Mouse (Mus musculus) neural tube, embryonic 11.5 days (tissue): ENCODE measurements at regions not wholly inside any gene's neighbourhood (a gene's known extent, or its start where the extent isn't known, plus 50 kb on each side); places are given as distances from the start of the nearest gene placed in this dataset.

Experiments
- ATAC-seq: fragments of 200-750 bp; cut with Nextera tagmentation; 2 replicates; pipeline ENCODE4 v1.8.0; 2017; ENCODE audit warnings: moderate number of reproducible peaks, mild to moderate bottlenecking, moderate TSS enrichment, moderate library complexity; ENCODE audit not compliant: insufficient read depth, low FRiP score, low TSS enrichment
- DNase-seq: peaks from one replicate; pipeline ENCODE4 v3.0.0-alpha.2; 2015; ENCODE audit warnings: low spot score
- H3K27ac ChIP-seq: fragments of 300-500 bp; sonication (generic); 2 replicates; pipeline ENCODE4 v1.5.1; 2014; ENCODE audit warnings: low read depth, mild to moderate bottlenecking, low read length
- H3K27me3 ChIP-seq: fragments of 300-500 bp; sonication (generic); 2 replicates; pipeline ENCODE4 v1.6.1; 2014; ENCODE audit warnings: mild to moderate bottlenecking, low read length, mixed read lengths; ENCODE audit not compliant: control insufficient read depth, insufficient read depth
- H3K36me3 ChIP-seq: fragments of 300-500 bp; sonication (generic); 2 replicates; pipeline ENCODE4 v1.6.1; 2014; ENCODE audit warnings: mild to moderate bottlenecking, low read length, moderate library complexity, mixed read lengths; ENCODE audit not compliant: control insufficient read depth, insufficient read depth
- H3K4me1 ChIP-seq: fragments of 300-500 bp; sonication (generic); 2 replicates; pipeline ENCODE4 v1.6.1; 2014; ENCODE audit warnings: low read length, mixed read lengths; ENCODE audit not compliant: control insufficient read depth, insufficient read depth
- H3K4me2 ChIP-seq: fragments of 300-500 bp; sonication (generic); 2 replicates; pipeline ENCODE4 v1.6.1; 2014; ENCODE audit warnings: low read depth, mild to moderate bottlenecking, moderate library complexity
- H3K4me3 ChIP-seq: fragments of 300-500 bp; sonication (generic); 2 replicates; pipeline ENCODE4 v1.5.1; 2014; ENCODE audit warnings: low read depth, low read length
- H3K9ac ChIP-seq: fragments of 300-500 bp; sonication (generic); 2 replicates; pipeline ENCODE4 v1.6.1; 2014; ENCODE audit warnings: mild to moderate bottlenecking, low read length
- H3K9me3 ChIP-seq: fragments of 300-500 bp; sonication (generic); 2 replicates; pipeline ENCODE4 v1.6.1; 2016; ENCODE audit warnings: low read length; ENCODE audit not compliant: control insufficient read depth
- WGBS: fragments of 180-500 bp; shearing (Covaris S2); extraction: QIAGEN DNeasy Blood & Tissue Kit; methylation state at CpG from one replicate; pipeline ENCODE4 v1.1.7; 2014; 5-methylcytosine and 5-hydroxymethylcytosine counted together

DNA sequence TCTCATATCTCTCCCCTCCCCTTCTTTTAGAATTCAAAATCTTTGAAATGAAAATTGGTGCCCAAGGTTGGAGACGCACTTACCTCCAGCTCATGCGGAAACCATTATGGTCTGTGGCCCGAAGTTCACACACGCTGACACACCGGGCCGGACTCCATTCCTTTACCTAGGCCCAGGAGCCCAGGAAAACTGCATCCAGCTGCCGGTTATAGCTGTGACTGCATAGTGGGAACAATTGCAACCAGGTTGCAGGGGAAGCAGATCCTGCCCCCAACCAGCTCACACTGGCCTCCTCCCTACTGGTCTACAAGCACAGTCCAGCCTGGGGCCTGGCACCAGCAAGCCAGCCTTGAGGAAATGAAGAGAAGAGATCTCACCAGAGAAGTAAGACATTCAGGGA, 69.9 kb upstream of the Gm26897 start:
- Histone ChIP-seq H3K4me2 (no peak overlapping the region), H3K36me3 (no peaks in the 10 kb centered on the region), H3K27me3 (no peaks in the 10 kb centered on the region), H3K4me1 (peaks cover 8% of the 10 kb centered on the region), H3K9me3 (no peaks in the 10 kb centered on the region), H3K4me3 (no peak overlapping the region), H3K9ac (no peak overlapping the region), H3K27ac (no peak overlapping the region)
- WGBS = 80% methylated on average over 7 of the region's 7 CpGs
- no peak for DNase-seq
- no peak for ATAC-seq

DNA sequence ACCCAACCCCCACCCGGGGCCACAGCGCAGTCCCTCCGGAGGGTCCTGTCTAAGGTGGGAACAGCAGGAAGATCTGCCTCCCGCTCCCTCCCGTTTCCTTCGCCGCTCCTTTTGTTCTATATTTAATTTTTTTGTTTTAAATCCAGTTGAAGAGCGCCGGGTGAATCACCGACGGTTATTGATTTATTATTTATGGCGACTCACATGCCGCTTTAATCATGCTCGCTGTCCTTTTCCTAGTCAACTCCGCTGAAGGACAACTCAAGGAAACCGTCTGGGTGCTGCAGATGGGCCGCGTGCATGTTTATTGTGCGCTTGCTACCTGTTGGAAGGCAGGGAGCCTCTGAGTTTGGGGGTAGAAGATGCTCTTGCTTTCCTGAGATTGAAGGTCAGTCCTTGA, 68.3 kb upstream of the Gm26897 start:
- H3K4me1 ChIP-seq = 0 out of 2 replicates have a peak, but pooled peaks cover 2% of the 10 kb centered on the region
- ATAC-seq (no peak), DNase-seq (no peak)
- WGBS = 67% methylated on average over 19 of the region's 19 CpGs
- H3K4me2 ChIP-seq = no peak overlapping the region
- H3K4me3 ChIP-seq = no peak overlapping the region
- no peaks in the 10 kb centered on the region for H3K36me3 ChIP-seq
- H3K27ac ChIP-seq = no peak overlapping the region
- no peak overlapping the region for H3K9ac ChIP-seq
- H3K9me3 ChIP-seq = no peaks in the 10 kb centered on the region
- H3K27me3 ChIP-seq = no peaks in the 10 kb centered on the region

DNA sequence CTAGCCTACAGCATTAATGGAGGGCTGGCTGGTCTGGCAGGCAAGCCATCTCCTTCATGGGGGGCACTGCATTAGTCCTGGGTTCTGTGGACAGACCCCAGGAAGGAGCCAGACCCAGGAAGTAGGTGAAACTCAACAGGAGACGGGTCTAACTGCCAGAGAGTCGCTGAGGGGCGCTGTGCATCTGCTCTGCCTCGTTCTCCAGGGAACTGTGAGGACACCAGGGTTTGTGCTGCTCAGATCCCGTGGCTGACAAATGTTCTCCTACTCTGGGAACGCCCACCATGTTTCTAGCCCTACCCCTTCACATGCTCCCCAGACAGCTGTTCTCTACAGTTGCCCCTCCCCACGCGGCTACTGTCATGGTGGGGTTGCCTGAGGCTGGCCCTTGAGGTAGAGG, 67.7 kb upstream of the Gm26897 start:
- H3K4me2 ChIP-seq = no peak overlapping the region

DNA sequence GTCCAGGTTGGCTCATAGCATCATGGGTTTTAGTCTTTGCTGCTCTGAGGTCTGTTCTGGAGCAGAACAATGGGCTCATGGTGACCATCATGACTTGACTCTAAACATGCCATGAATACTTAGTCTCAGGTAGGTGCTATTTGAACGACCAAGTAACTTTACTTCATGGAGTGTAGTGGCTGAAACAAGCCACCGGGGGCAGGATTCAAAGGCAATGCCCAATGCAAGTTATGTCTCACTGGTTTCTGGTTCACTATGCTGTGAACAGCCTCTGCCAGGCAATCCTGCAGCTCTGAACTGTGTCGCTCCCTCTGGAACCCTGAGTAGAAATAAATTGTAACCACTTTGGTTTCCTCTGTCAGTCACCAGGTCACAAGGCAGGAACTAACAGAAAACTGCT, 65.8 kb upstream of the Gm26897 start:
- Histone ChIP-seq H3K27me3 (no peaks in the 10 kb centered on the region), H3K9me3 (no peaks in the 10 kb centered on the region), H3K4me2 (no peak overlapping the region), H3K27ac (no peak overlapping the region), H3K9ac (no peak overlapping the region), H3K4me1 (no peaks in the 10 kb centered on the region), H3K36me3 (no peaks in the 10 kb centered on the region), H3K4me3 (no peak overlapping the region)
- WGBS = 72% methylated on average over 3 of the region's 3 CpGs
- ATAC-seq (no peak), DNase-seq (no peak)

More for the DNA sequence above, 67.7 kb upstream of the Gm26897 start:
- Histone ChIP-seq H3K4me1 (no peaks in the 10 kb centered on the region), H3K27me3 (no peaks in the 10 kb centered on the region), H3K9ac (no peak overlapping the region), H3K36me3 (no peaks in the 10 kb centered on the region), H3K27ac (no peak overlapping the region), H3K9me3 (no peaks in the 10 kb centered on the region), H3K4me3 (no peak overlapping the region)
- WGBS = 71% methylated on average over 8 of the region's 8 CpGs
- no peak for ATAC-seq
- DNase-seq = no peak

DNA sequence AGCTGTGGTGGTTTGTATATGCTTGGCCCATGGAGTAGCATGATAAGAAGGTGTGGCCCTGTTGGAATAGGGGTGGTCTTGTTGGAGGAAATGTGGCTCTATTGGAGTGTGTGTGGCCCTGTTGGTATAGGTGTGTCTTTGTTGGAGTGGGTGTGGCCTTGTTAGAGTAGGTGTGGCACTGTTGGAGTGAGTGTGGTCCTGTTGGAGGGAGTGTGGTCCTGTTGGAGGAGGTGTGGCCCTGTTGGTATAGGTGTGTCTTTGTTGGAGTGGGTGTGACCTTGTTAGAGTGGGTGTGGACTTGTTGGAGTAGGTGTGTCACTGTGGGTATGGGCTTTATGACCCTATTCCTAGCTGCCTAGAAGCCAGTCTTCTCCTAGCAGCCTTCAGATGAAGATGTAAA, 64.6 kb upstream of the Gm26897 start:
- no peak for DNase-seq
- no peak overlapping the region for H3K9ac ChIP-seq
- no peaks in the 10 kb centered on the region for H3K9me3 ChIP-seq
- no peaks in the 10 kb centered on the region for H3K4me1 ChIP-seq
- H3K4me3 ChIP-seq = no peak overlapping the region
- H3K27ac ChIP-seq = no peak overlapping the region
- no peak for ATAC-seq
- H3K27me3 ChIP-seq = no peaks in the 10 kb centered on the region
- H3K36me3 ChIP-seq = no peaks in the 10 kb centered on the region
- no peak overlapping the region for H3K4me2 ChIP-seq

DNA sequence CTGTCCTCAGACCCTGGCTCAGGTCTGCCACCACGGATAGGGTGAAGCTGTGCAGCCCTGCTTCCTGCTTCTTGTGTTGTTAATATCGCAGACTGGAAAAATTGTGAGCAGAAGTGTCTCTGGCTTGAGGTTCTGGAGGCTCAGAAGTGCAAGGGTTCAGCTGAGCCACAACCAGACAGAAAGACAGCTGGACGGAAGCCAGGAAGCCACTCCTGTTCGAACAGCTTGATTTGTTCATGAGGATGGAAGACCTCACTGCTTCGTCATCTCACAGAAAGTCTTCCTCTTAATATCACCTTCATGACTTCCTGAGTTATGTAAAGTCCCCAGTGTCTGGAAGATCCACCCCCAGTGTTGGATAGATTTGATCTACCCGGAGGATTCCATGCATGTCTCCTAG, 62.0 kb upstream of the Gm26897 start:
- no peak overlapping the region for H3K4me3 ChIP-seq
- no peak for ATAC-seq
- no peaks in the 10 kb centered on the region for H3K36me3 ChIP-seq
- no peaks in the 10 kb centered on the region for H3K9me3 ChIP-seq
- H3K4me2 ChIP-seq = no peak overlapping the region
- no peak overlapping the region for H3K9ac ChIP-seq
- peaks cover 4% of the 10 kb centered on the region; the same call in 1 of the 2 replicates for H3K4me1 ChIP-seq
- DNase-seq = no peak
- WGBS = 90% methylated on average over 6 of the region's 6 CpGs
- H3K27ac ChIP-seq = no peak overlapping the region
- H3K27me3 ChIP-seq = no peaks in the 10 kb centered on the region

DNA sequence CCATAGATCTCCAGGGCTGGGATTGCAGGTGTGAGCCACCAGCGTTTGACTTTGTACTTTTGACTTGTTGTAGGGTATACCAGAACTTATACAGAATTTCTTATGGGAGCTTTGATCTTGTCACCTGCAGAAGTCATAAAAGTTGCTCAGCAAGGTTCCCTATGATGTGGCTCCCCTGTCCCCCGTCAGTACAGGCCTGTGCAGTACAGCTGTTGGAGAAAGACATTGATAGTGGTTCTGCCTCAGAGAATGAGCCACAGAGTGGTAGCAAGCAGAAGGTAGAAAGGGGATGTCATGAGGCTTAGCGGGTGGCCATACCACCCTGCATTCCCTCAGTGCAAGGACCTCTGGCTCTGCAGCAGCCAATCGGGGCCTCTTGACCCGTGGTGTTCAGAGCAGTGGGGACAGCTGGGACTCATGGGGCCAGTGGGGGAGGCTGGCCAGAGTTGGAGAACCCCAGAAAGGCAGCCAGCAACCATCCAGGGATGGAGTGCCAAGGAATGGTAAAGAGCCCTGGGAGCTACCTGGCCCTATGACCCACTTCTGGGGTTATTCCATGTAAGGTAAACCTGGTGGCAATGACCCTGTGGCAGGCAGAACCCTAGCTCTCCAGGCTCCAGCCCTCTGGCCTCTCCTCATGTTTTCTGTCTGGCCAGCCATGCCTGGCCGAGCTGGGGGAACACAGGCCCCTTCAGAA, 58.6 kb upstream of the Gm26897 start:
- H3K9ac ChIP-seq = 0 out of 2 replicates have a peak overlapping the region, but pooled peaks have one; percentile 6
- H3K9me3 ChIP-seq = no peaks in the 10 kb centered on the region
- 0 out of 2 replicates have a peak overlapping the region, but pooled peaks have one; percentile 5 for H3K27ac ChIP-seq
- H3K36me3 ChIP-seq = no peaks in the 10 kb centered on the region
- 43% methylated on average over 6 of the region's 6 CpGs for WGBS
- H3K4me3 ChIP-seq = no peak overlapping the region
- no peak for ATAC-seq
- peaks cover 23% of the 10 kb centered on the region for H3K4me1 ChIP-seq
- no peak for DNase-seq
- H3K4me2 ChIP-seq = no peak overlapping the region
- H3K27me3 ChIP-seq = no peaks in the 10 kb centered on the region

DNA sequence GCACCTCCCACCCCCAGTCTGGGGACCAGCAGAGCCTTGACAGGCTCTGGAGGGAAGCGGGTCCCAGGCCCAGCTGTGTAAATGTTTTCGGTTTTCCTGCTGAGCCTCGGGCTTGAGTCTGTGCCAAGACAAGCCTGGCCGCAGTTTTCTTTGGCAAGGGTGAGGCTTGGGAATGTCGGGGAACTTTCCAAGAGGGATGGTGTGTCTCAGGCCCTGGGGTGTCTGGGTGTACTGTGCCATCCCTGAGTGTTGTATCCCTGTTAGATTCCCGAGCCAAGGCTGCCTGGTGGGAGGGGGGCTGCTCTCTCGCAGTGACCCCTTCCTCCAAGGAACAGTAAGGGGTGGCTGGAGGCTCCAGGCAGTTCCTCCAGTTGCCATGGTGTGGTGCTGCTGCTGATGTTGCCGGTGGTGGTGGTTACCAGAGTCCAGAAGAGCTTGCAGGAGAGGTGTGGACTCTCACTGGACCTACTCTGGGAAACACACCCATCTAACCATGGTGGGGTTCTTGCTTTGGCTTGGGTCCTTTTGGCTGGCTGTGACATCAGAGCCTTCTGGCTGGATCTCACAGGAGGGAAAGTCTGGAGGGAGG, 58.0 kb upstream of the Gm26897 start:
- peak; percentile 64 for DNase-seq
- peaks cover 23% of the 10 kb centered on the region for H3K4me1 ChIP-seq
- H3K4me3 ChIP-seq = no peak overlapping the region
- WGBS = 8% methylated on average over 8 of the region's 8 CpGs
- 0 out of 2 replicates have a peak overlapping the region, but pooled peaks have one; percentile 6 for H3K9ac ChIP-seq
- no peak overlapping the region for H3K4me2 ChIP-seq
- H3K9me3 ChIP-seq = no peaks in the 10 kb centered on the region
- no peaks in the 10 kb centered on the region for H3K36me3 ChIP-seq
- 0 out of 2 replicates have a peak overlapping the region, but pooled peaks have one; percentile 5 for H3K27ac ChIP-seq
- ATAC-seq = no peak
- H3K27me3 ChIP-seq = no peaks in the 10 kb centered on the region

DNA sequence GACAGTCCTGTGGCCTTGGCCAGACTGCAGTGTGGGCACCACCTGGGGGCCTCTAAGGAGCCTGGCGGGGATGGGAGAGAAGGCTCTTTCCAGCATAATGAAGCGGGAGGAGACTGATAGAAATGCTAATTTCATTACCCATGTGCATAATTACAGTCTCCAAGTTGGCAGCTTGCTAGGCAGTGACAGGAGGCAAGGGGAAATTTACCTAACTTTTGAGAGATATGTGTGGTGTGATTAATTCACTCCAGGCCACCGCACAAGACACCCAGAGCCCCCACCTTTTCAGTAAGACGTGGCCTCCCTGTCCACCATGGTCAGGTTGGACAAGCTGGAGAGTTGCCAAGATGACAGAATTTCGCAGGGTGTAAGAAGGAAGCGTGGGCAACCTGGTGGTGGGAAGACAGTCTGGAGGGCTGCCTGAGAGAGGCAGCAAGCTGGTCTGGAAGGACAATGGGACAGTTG, 55.8 kb upstream of the Gm26897 start:
- peaks cover 23% of the 10 kb centered on the region for H3K4me1 ChIP-seq
- DNase-seq = no peak
- ATAC-seq = peak; percentile 52; the same call in 1 of the 2 replicates
- H3K27ac ChIP-seq = no peak overlapping the region; the same call in 1 of the 2 replicates
- H3K9me3 ChIP-seq = no peaks in the 10 kb centered on the region
- WGBS = 25% methylated on average over 6 of the region's 6 CpGs
- no peak overlapping the region for H3K4me3 ChIP-seq
- no peaks in the 10 kb centered on the region for H3K36me3 ChIP-seq
- H3K27me3 ChIP-seq = no peaks in the 10 kb centered on the region; the same call in 1 of the 2 replicates
- H3K4me2 ChIP-seq = no peak overlapping the region
- H3K9ac ChIP-seq = no peak overlapping the region
